Mouse (Mus musculus) activated CD4-positive, CD25-positive, alpha-beta regulatory T cell, adult 4 months (primary cell): ENCODE measurements at regions not wholly inside any gene's neighbourhood (a gene's known extent, or its start where the extent isn't known, plus 50 kb on each side); places are given as distances from the start of the nearest gene placed in this dataset.

Experiments used
- ATAC-seq: one replicate; pipeline ENCODE4 v1.8.0; 2017

- no peak for ATAC-seq
These were observed 195.7 kb upstream of the Zic1 start for GRCm38 (mm10) chr9:91561331-91561730.

GRCm38 (mm10) chr9:91559794-91560193 lies 194.2 kb upstream of the Zic1 start:
- no peak for ATAC-seq

- no peak for ATAC-seq
These were observed 181.4 kb upstream of the Zic1 start for GRCm38 (mm10) chr9:91547051-91547450.

- no peak for ATAC-seq
These were observed 179.8 kb upstream of the Zic1 start for GRCm38 (mm10) chr9:91545402-91545801.

- ATAC-seq = no peak
These were observed 163.3 kb upstream of the Zic1 start for GRCm38 (mm10) chr9:91528838-91529475.

GRCm38 (mm10) chr9:91528388-91528787 lies 162.8 kb upstream of the Zic1 start:
- ATAC-seq = no peak

DNA sequence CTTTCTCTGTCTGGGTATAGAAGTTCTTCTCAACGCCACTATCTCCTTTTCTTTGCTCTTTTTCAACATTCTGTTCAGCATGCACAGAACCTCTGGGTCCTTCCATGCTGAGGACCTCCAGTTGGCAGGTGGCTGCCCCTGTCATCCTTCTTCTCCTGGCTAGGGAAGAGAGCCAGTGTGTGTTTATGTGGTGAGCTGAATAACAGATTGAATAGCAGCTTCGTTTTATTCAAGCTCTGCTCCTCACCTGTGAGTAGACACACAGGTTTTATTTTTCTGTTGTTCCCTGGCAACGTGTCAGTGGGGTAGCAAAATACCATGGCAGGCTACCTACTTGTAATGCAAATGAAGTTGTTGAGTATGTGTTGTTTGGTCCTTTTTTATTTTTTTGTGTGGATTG lies 154.9 kb upstream of the Zic1 start:
- no peak for ATAC-seq

DNA sequence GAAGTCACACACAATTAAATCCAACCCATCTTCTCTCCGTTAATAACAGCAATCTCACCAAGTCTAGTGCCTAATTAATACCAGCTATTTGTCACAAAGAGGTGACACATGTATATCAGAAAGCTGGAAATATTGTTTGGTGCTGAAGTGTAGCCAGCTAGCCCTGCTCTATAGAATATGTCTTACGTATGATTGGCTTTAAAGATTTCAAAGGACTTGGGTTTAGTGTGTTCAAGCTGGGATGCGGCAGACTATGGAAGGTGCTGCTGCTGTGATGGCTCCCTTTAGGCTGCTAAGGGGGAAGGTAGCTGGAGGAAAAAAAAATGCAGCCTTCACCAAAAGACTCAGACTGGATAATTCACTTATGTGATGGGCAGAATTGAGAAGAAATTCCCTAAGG lies 144.1 kb upstream of the Zic1 start:
- no peak for ATAC-seq

GRCm38 (mm10) chr9:91503657-91504329 lies 138.2 kb upstream of the Zic1 start:
- no peak for ATAC-seq

GRCm38 (mm10) chr9:91476596-91476995 lies 111.0 kb upstream of the Zic1 start:
- no peak for ATAC-seq

DNA sequence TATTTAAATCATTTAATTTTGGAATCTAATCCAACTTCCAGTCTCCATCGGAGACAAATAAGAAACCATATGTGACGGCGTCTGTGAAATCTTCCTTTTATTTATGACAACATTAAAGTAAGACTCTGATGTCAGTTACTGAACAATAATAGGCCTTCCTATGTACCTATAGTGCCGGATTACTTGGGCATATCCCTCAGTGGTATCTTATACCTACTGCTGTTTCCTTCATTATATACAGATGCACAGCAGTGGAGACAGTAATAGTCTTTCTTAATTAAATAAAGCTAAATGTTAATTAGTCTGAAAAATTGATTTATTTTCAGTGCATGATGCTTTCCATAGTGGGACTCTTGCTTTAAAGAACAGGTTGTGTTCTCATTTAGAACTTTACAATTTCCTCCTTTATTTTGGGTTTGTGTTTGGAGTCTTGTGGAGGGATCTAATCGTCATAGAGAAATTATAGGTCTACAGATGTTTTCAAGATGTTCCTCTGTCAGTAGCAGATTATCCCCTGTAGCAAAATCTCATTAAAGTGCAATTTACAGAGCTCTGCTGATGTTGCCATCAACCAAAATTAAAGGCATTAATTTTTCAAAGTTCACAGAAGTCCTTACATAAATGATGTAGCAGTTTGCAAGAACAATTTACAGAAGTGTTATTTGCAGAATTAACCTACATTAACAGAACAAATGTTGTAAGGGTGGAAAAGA lies 97.3 kb upstream of the Zic1 start:
- ATAC-seq = no peak

GRCm38 (mm10) chr9:91459921-91460320 lies 94.3 kb upstream of the Zic1 start:
- no peak for ATAC-seq

DNA sequence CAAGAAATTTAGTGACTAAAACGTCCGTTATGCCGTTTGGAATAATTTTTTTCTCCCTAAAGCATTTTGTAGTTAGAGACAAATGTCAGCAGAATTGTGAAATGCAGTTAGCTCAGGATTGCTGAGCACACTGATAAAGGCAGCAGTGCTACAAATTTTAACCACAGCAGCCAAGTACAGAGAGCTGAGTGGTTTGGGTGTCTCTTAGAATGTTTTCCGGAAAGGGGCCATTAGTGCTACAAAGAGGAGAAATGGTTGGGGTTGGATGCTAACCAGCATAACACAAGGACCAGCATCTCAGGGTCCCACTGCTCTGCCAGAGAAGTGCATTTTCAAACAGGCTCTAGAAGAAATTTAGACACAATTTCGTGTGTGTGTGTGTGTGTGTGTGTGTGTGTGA lies 91.2 kb upstream of the Zic1 start:
- ATAC-seq = no peak

DNA sequence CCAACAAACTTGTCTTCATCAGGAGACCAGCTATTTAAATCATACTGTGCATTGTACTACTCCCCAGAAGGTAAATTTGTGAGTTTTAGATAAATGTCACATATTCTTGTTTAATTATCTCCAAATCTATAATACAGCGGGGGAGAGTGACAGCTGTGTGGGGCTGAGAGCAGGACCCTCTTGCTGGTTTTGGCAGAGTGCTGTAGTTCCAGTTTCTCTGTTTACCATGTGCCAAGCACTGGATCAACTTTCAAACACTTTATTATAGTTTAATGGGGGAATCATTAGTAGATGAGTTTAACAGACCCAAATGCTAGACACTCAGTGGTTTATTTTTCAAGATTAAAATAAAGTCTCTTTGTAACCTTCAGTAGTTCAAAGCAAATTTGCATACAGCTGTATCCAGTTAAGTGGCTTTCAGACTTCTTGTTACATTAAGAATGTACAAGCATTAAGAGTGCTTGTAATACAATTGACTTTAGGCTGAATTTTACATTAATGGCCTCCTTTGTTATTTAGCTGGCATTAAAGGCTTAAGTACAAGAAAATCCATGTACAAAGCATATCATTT lies 90.7 kb upstream of the Zic1 start:
- no peak for ATAC-seq

- ATAC-seq = no peak
These were observed 73.5 kb upstream of the Zic1 start for GRCm38 (mm10) chr9:91439106-91439505.
